Mouse (Mus musculus) ES-E14 (cell line): Measurements from ENCODE around the gene Unc5c. TPM values are rescaled to one million over a fixed set of nuclear protein-coding genes. Genes with fewer than 3 reads are reported as not detected.

ENCODE experiments used
- DNase-seq: peaks from one replicate; pipeline ENCODE4 v3.0.0-alpha.2; 2013; ENCODE audit warnings: low read depth, low spot score
- H3K27ac ChIP-seq: 2 replicates; pipeline ENCODE4 v1.5.1; 2012; ENCODE audit warnings: low read depth, mild to moderate bottlenecking, low read length, moderate library complexity, mixed read lengths; ENCODE audit not compliant: poor library complexity, insufficient read depth, severe bottlenecking
- H3K36me3 ChIP-seq: 2 replicates; pipeline ENCODE4 v1.6.1; 2012; ENCODE audit warnings: mild to moderate bottlenecking, low read length, moderate library complexity, mixed read lengths; ENCODE audit not compliant: control insufficient read depth, poor library complexity, insufficient read depth, severe bottlenecking
- H3K4me1 ChIP-seq, 2 experiments: fragments of 150-350 bp in 1 of 2; sonication (generic) in 1 of 2; 2 replicates each; pipeline ENCODE4 v1.6.1; 2012; ENCODE audit warnings: low read length in 2 of 2, mild to moderate bottlenecking in 1 of 2, mixed read lengths in 1 of 2; ENCODE audit not compliant: control insufficient read depth in 2 of 2, insufficient read depth in 2 of 2, poor library complexity in 1 of 2
- H3K4me3 ChIP-seq, 2 experiments: fragments of 150-350 bp in 1 of 2; sonication (generic) in 1 of 2; 2 replicates each; pipeline ENCODE4 v1.5.1; 2012; ENCODE audit warnings: low read length in 2 of 2, low read depth in 1 of 2, mild to moderate bottlenecking in 1 of 2, mixed read lengths in 1 of 2; ENCODE audit not compliant: insufficient read depth in 1 of 2, poor library complexity in 1 of 2, severe bottlenecking in 1 of 2
- H3K9ac ChIP-seq: 2 replicates; pipeline ENCODE4 v1.6.1; 2012; ENCODE audit warnings: low read depth, mild to moderate bottlenecking, low read length, mixed read lengths; ENCODE audit not compliant: poor library complexity, insufficient read depth, severe bottlenecking
- H3K9me3 ChIP-seq: fragments of 150-350 bp; sonication (generic); 2 replicates; pipeline ENCODE4 v1.6.1; 2012; ENCODE audit warnings: low read depth, mild to moderate bottlenecking, low read length; ENCODE audit not compliant: control insufficient read depth, insufficient read depth
- CHD2 ChIP-seq: IDR thresholded peaks from 2 replicates; pipeline ENCODE4 v1.6.1; 2014; ENCODE audit warnings: mild to moderate bottlenecking, low read depth, low read length, inconsistent platforms
- HCFC1 ChIP-seq: IDR thresholded peaks from 2 replicates; pipeline ENCODE4 v1.6.1; 2012; ENCODE audit warnings: low read length, inconsistent platforms, borderline replicate concordance; ENCODE audit not compliant: insufficient read depth
- MAFK ChIP-seq: IDR thresholded peaks from 2 replicates; pipeline ENCODE4 v1.6.1; 2014; ENCODE audit warnings: mild to moderate bottlenecking, low read depth, low read length, inconsistent platforms; ENCODE audit not compliant: insufficient read depth
- ZC3H11A ChIP-seq: IDR thresholded peaks from 2 replicates; pipeline ENCODE4 v1.6.1; 2012; ENCODE audit warnings: low read depth, mild to moderate bottlenecking, inconsistent platforms, low read length, borderline replicate concordance
- ZNF384 ChIP-seq: IDR thresholded peaks from 2 replicates; pipeline ENCODE4 v1.6.1; 2012; ENCODE audit warnings: low read depth, low read length, inconsistent platforms
- in situ Hi-C, 2 experiments: fragments of 600-800 bp; cut with MboI; formaldehyde crosslinking; loops; one replicate each; pipeline ENCODE4 v1.15.1; 2025; ENCODE audit warnings: low sequenced_read_pairs in 2 of 2, inconsistent platforms in 1 of 2; ENCODE audit not compliant: unreplicated experiment in 2 of 2
- total RNA-seq: library from RNA; depleted of rRNA; stranded (reverse); fragments of 300-350 nt; gene quantifications from 2 replicates; pipeline ENCODE4 v1.2.3, GENCODE M21; 2012

The Unc5c gene
- total RNA-seq, 1 experiment: 0.67 TPM

- H3K9me3 ChIP-seq: no peaks in the 10 kb centered on the region
- DNase-seq: no peak
- H3K27ac ChIP-seq: no peak overlapping the region
- no peaks in the 10 kb centered on the region for H3K36me3 ChIP-seq
- no peak overlapping the region for H3K4me3 ChIP-seq
- TF ChIP-seq HCFC1 (no peak), ZNF384 (no peak), ZC3H11A (no peak), MAFK (no peak), CHD2 (no peak)
- in situ Hi-C loops: no loop called here
- no peaks in the 10 kb centered on the region for H3K4me1 ChIP-seq
- no peak overlapping the region for H3K9ac ChIP-seq
Measured at GRCm38 (mm10) chr3:141660065-141661062, 195.3 kb downstream of the Unc5c start.

DNA sequence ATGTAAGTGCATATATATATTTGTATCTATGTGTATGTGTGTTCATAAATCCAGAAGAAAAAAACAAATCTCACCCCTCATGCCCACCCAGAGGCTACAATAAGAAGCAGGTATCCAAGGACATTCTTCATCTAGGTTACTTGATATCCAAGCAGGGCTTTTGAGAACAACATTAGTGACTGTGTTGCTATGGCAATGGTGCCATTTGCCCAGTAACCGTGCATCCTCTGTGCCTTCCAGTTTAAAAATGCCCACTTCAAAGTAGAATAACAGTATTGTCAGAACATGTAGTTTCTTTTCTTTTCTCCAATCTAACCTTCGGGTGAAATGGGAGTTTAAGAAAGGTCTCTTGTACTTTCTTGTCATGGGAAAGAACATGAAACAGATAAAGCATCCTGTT is 224.1 kb downstream of the Unc5c start:
- Histone ChIP-seq H3K9me3 (no peaks in the 10 kb centered on the region), H3K9ac (no peak overlapping the region), H3K4me1 (no peaks in the 10 kb centered on the region), H3K27ac (no peak overlapping the region), H3K4me3 (no peak overlapping the region), H3K36me3 (no peaks in the 10 kb centered on the region)
- TF ChIP-seq HCFC1: no peak
- TF ChIP-seq ZNF384: no peak
- no peak for TF ChIP-seq MAFK
- TF ChIP-seq ZC3H11A: no peak
- TF ChIP-seq CHD2: no peak
- in situ Hi-C loops: no loop called here
- no peak for DNase-seq

DNA sequence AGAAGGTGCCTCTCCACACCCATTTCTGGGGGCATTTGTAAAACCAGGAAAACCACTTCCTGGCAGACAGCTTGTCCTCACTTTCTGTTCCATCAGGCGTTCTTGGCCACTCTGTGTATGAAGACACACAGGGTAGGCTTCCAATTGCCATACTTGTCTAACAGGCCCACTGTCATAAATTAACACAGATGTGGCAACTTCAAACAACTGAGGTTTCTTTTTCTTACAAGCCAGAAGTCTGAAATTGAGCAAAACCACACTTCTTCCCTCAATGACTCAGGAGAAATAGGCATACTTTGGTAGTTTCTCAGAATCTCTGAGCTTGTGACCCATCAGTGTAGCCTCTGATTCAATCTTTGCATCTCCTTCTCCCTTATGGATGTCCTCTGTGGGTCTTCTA is 225.7 kb downstream of the Unc5c start:
- no peaks in the 10 kb centered on the region for H3K36me3 ChIP-seq
- H3K4me3 ChIP-seq: no peak overlapping the region
- in situ Hi-C loops: no loop called here
- no peak overlapping the region for H3K27ac ChIP-seq
- TF ChIP-seq ZNF384 (no peak), ZC3H11A (no peak), CHD2 (no peak), MAFK (no peak), HCFC1 (no peak)
- DNase-seq: no peak
- H3K4me1 ChIP-seq: no peaks in the 10 kb centered on the region
- H3K9me3 ChIP-seq: no peaks in the 10 kb centered on the region
- no peak overlapping the region for H3K9ac ChIP-seq

DNA sequence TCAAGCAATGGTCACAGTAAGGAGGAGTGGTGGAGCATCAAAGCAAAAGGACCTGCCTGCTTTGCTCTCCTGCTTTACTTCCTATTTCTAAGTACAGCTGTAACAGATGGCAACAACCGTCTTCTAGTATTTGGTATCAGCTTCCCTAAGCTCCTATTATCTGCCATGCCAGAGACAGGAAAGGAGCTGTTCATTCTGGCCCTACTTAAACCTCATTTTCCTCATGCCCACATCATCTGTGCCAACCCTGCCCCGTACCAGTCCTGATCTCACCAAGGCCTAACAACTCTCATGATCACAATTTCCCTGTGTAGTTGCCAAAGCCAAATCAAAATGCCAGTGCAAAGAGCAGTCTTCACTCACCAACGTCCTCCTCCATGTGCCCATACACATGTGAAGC is 226.4 kb downstream of the Unc5c start:
- Histone ChIP-seq H3K4me1 (no peaks in the 10 kb centered on the region), H3K9me3 (no peaks in the 10 kb centered on the region), H3K4me3 (no peak overlapping the region), H3K27ac (no peak overlapping the region), H3K36me3 (no peaks in the 10 kb centered on the region), H3K9ac (no peak overlapping the region)
- in situ Hi-C loops: no loop called here
- no peak for DNase-seq
- TF ChIP-seq ZC3H11A (no peak), ZNF384 (no peak)

GRCm38 (mm10) chr3:141691846-141692245 is 226.8 kb downstream of the Unc5c start:
- TF ChIP-seq ZC3H11A (no peak), MAFK (no peak), HCFC1 (no peak), ZNF384 (no peak), CHD2 (no peak)
- in situ Hi-C loops: no loop called here
- H3K27ac ChIP-seq: no peak overlapping the region

More at GRCm38 (mm10) chr3:141691846-141692245, 226.8 kb downstream of the Unc5c start:
- no peak overlapping the region for H3K4me3 ChIP-seq
- no peaks in the 10 kb centered on the region for H3K4me1 ChIP-seq
- H3K9me3 ChIP-seq: no peaks in the 10 kb centered on the region
- DNase-seq: no peak
- H3K36me3 ChIP-seq: no peaks in the 10 kb centered on the region
- H3K9ac ChIP-seq: no peak overlapping the region
